Mouse (Mus musculus): Measurements from ENCODE around the gene Pak2. TPM values are rescaled to one million over a fixed set of nuclear protein-coding genes. Genes with fewer than 3 reads are reported as not detected.

Pak2 gene
- total and polyA plus RNA-seq, 2 experiments from 2014 or later = 19.1 to 25.8 TPM

GRCm38 (mm10) chr16:32008529-32009293, 70.4 kb downstream of the Pak2 start:
- Histone ChIP-seq H3K36me3 (replicated peaks; ENCODE audit: control insufficient read depth, insufficient read depth, low read length) (no peaks in the 10 kb centered on the region), H3K4me2 (ENCODE audit: low read depth, low read length) (no peak overlapping the region), H3K9ac (replicated peaks; ENCODE audit: low read depth, low read length) (no peak overlapping the region), H3K9me3 (replicated peaks; ENCODE audit: control insufficient read depth, low read length) (no peaks in the 10 kb centered on the region), H3K27ac (ENCODE audit: low read depth) (no peak overlapping the region), H3K27me3 (ENCODE audit: control insufficient read depth, insufficient read depth, low read length) (no peaks in the 10 kb centered on the region), H3K4me3 (ENCODE audit: low read depth, low read length) (no peak overlapping the region), H3K4me1 (ENCODE audit: control insufficient read depth, insufficient read depth) (no peaks in the 10 kb centered on the region)
- WGBS = 65% methylated on average over 10 of the region's 10 CpGs
- TF ChIP-seq CTCF (IDR thresholded peaks at IDR 0.05; ENCODE audit: low read depth) (no peak), EP300 (IDR thresholded peaks at IDR 0.05; ENCODE audit: low read depth) (no peak)
- ATAC-seq (ENCODE audit: insufficient read depth, low read depth) = no peak
- DNase-seq (ENCODE audit: low spot score) = no peak

GRCm38 (mm10) chr16:32004731-32005130, 74.4 kb downstream of the Pak2 start:
- Histone ChIP-seq H3K4me1 (ENCODE audit: control insufficient read depth, insufficient read depth) (peaks cover 11% of the 10 kb centered on the region), H3K36me3 (replicated peaks; ENCODE audit: control insufficient read depth, insufficient read depth, low read length) (no peaks in the 10 kb centered on the region), H3K4me2 (ENCODE audit: low read depth, low read length) (no peak overlapping the region), H3K9me3 (replicated peaks; ENCODE audit: control insufficient read depth, low read length) (no peaks in the 10 kb centered on the region), H3K27ac (ENCODE audit: low read depth) (no peak overlapping the region), H3K4me3 (ENCODE audit: low read depth, low read length) (no peak overlapping the region), H3K27me3 (ENCODE audit: control insufficient read depth, insufficient read depth, low read length) (no peaks in the 10 kb centered on the region), H3K9ac (replicated peaks; ENCODE audit: low read depth, low read length) (no peak overlapping the region)
- DNase-seq (ENCODE audit: low spot score) (no peak), ATAC-seq (ENCODE audit: insufficient read depth, low read depth) (no peak)
- 85% methylated on average over 3 of the region's 3 CpGs for WGBS
- TF ChIP-seq EP300 (IDR thresholded peaks at IDR 0.05; ENCODE audit: low read depth) (no peak), CTCF (IDR thresholded peaks at IDR 0.05; ENCODE audit: low read depth) (no peak)

GRCm38 (mm10) chr16:32002509-32003477, 76.3 kb downstream of the Pak2 start, which contains the start of gene Senp5:
Gene Senp5, minus strand, starts transcription at chr16:32003287.
- H3K4me1 ChIP-seq (ENCODE audit: control insufficient read depth, insufficient read depth) = peaks cover 11% of the 10 kb centered on the region
- H3K4me3 ChIP-seq (ENCODE audit: low read depth, low read length) = peak within 1 kb of the TSS; percentile 83
- H3K36me3 ChIP-seq (replicated peaks; ENCODE audit: control insufficient read depth, insufficient read depth, low read length) = 0 out of 2 replicates have a peak, but pooled peaks cover 5% of the 10 kb centered on the region
- no peaks in the 10 kb centered on the region for H3K27me3 ChIP-seq (ENCODE audit: control insufficient read depth, insufficient read depth, low read length)
- H3K9ac ChIP-seq (replicated peaks; ENCODE audit: low read depth, low read length) = peak within 1 kb of the TSS; percentile 88
- under 1% methylated on average over 65 of the region's 66 CpGs for WGBS
- H3K4me2 ChIP-seq (ENCODE audit: low read depth, low read length) = peak within 1 kb of the TSS; percentile 90
- 0 out of 2 replicates have a peak, but pooled peaks have one; percentile 23 for TF ChIP-seq EP300 (IDR thresholded peaks at IDR 0.05; ENCODE audit: low read depth)
- no peak for TF ChIP-seq CTCF (IDR thresholded peaks at IDR 0.05; ENCODE audit: low read depth)
- H3K27ac ChIP-seq (ENCODE audit: low read depth) = peak within 1 kb of the TSS; percentile 82
- ATAC-seq (ENCODE audit: insufficient read depth, low read depth) = peak; percentile 96
- DNase-seq (ENCODE audit: low spot score) = peak; percentile 97
- no peaks in the 10 kb centered on the region for H3K9me3 ChIP-seq (replicated peaks; ENCODE audit: control insufficient read depth, low read length)

- Histone ChIP-seq H3K9ac (replicated peaks; ENCODE audit: low read depth, low read length) (no peak overlapping the region), H3K9me3 (replicated peaks; ENCODE audit: control insufficient read depth, low read length) (no peaks in the 10 kb centered on the region), H3K4me3 (ENCODE audit: low read depth, low read length) (no peak overlapping the region), H3K36me3 (replicated peaks; ENCODE audit: control insufficient read depth, insufficient read depth, low read length) (0 out of 2 replicates have a peak, but pooled peaks cover 9% of the 10 kb centered on the region), H3K4me2 (ENCODE audit: low read depth, low read length) (no peak overlapping the region), H3K4me1 (ENCODE audit: control insufficient read depth, insufficient read depth) (0 out of 2 replicates have a peak, but pooled peaks cover under 1% of the 10 kb centered on the region), H3K27me3 (ENCODE audit: control insufficient read depth, insufficient read depth, low read length) (no peaks in the 10 kb centered on the region), H3K27ac (ENCODE audit: low read depth) (no peak overlapping the region)
- TF ChIP-seq CTCF (IDR thresholded peaks at IDR 0.05; ENCODE audit: low read depth) (no peak), EP300 (IDR thresholded peaks at IDR 0.05; ENCODE audit: low read depth) (no peak)
- 81% methylated on average over 5 of the region's 5 CpGs for WGBS
- no peak for ATAC-seq (ENCODE audit: insufficient read depth, low read depth)
- DNase-seq (ENCODE audit: low spot score) = no peak
Observed at GRCm38 (mm10) chr16:31996371-31996770, 82.8 kb downstream of the Pak2 start.

- no peak overlapping the region for H3K9ac ChIP-seq (replicated peaks; ENCODE audit: low read depth, low read length)
- H3K36me3 ChIP-seq (replicated peaks; ENCODE audit: control insufficient read depth, insufficient read depth, low read length) = peaks cover 21% of the 10 kb centered on the region
- H3K27me3 ChIP-seq (ENCODE audit: control insufficient read depth, insufficient read depth, low read length) = no peaks in the 10 kb centered on the region
- H3K27ac ChIP-seq (ENCODE audit: low read depth) = no peak overlapping the region
- ATAC-seq (ENCODE audit: insufficient read depth, low read depth) = no peak
- no peaks in the 10 kb centered on the region for H3K4me1 ChIP-seq (ENCODE audit: control insufficient read depth, insufficient read depth)
- no peaks in the 10 kb centered on the region for H3K9me3 ChIP-seq (replicated peaks; ENCODE audit: control insufficient read depth, low read length)
- no peak overlapping the region for H3K4me2 ChIP-seq (ENCODE audit: low read depth, low read length)
- DNase-seq (ENCODE audit: low spot score) = no peak
- TF ChIP-seq CTCF (IDR thresholded peaks at IDR 0.05; ENCODE audit: low read depth) (no peak), EP300 (IDR thresholded peaks at IDR 0.05; ENCODE audit: low read depth) (no peak)
- no peak overlapping the region for H3K4me3 ChIP-seq (ENCODE audit: low read depth, low read length)
Observed at GRCm38 (mm10) chr16:31993946-31994345, 85.2 kb downstream of the Pak2 start.
